Mouse (Mus musculus) testis, postnatal 10 days (tissue): ENCODE results near the gene Snta1.
A peak's percentile ranks its signal among the peaks of the same experiment; 100 is the strongest.
"Not testable (repeated sequence)": the region's sequence is repeated elsewhere in the genome, so short reads cannot be mapped to it uniquely, and the experiment has no call there.

Experiments used
- DNase-seq: peaks from one replicate; pipeline ENCODE4 v3.0.0; 2021; ENCODE audit warnings: low spot score

Snta1 gene

GRCm38 (mm10) chr2:154372151-154372829 lies 35.6 kb downstream of the Snta1 start:
- DNase-seq = peak; percentile 92

GRCm38 (mm10) chr2:154367510-154367909 lies 40.4 kb downstream of the Snta1 start:
- DNase-seq = no peak

- DNase-seq = not testable (repeated sequence)
These were observed 53.9 kb downstream of the Snta1 start for GRCm38 (mm10) chr2:154354000-154354425.

GRCm38 (mm10) chr2:154348152-154348551 lies 59.7 kb downstream of the Snta1 start:
- no peak for DNase-seq

GRCm38 (mm10) chr2:154339356-154339755 lies 68.5 kb downstream of the Snta1 start:
- DNase-seq = no peak

- no peak for DNase-seq
These were observed 69.7 kb downstream of the Snta1 start for GRCm38 (mm10) chr2:154338161-154338560.

- DNase-seq = no peak
These were observed 72.3 kb downstream of the Snta1 start for GRCm38 (mm10) chr2:154335572-154335971.

- no peak for DNase-seq
These were observed 81.0 kb downstream of the Snta1 start for GRCm38 (mm10) chr2:154326852-154327251.
